Mouse (Mus musculus) R1 (cell line): ENCODE measurements around the gene Leng1.
"Not testable (repeated sequence)": the region's sequence is repeated elsewhere in the genome, so short reads cannot be mapped to it uniquely, and the experiment has no call there.

Experiments used
- DNase-seq: peaks from one replicate; pipeline ENCODE4 v3.0.0-alpha.2; 2018; ENCODE audit warnings: low read depth, low spot score

Leng1 gene

GRCm38 (mm10) chr7:3665215-3666114 is at the start of gene Leng1:
Leng1 (minus strand) TSS chr7:3665840.
- peak; percentile 99 for DNase-seq

GRCm38 (mm10) chr7:3715249-3715648 is 49.6 kb upstream of the Leng1 start:
- DNase-seq: no peak

- DNase-seq: no peak
Observed at GRCm38 (mm10) chr7:3712264-3712942, 46.8 kb upstream of the Leng1 start.

- DNase-seq: peak; percentile 68
Observed at GRCm38 (mm10) chr7:3709000-3709399, 43.4 kb upstream of the Leng1 start.

GRCm38 (mm10) chr7:3708447-3708980 is 42.9 kb upstream of the Leng1 start:
- peak; percentile 57 for DNase-seq

- peak; percentile 73 for DNase-seq
Observed at GRCm38 (mm10) chr7:3707568-3708413, 42.2 kb upstream of the Leng1 start.

GRCm38 (mm10) chr7:3707027-3707426 is 41.4 kb upstream of the Leng1 start:
- DNase-seq: peak; percentile 50

GRCm38 (mm10) chr7:3706343-3706934 is 40.8 kb upstream of the Leng1 start:
- peak; percentile 41 for DNase-seq

GRCm38 (mm10) chr7:3705911-3706310 is 40.3 kb upstream of the Leng1 start:
- no peak for DNase-seq

- DNase-seq: not testable (repeated sequence)
Observed at GRCm38 (mm10) chr7:3705461-3705860, 39.8 kb upstream of the Leng1 start.

GRCm38 (mm10) chr7:3704475-3704874 is 38.8 kb upstream of the Leng1 start:
- DNase-seq: peak; percentile 56

GRCm38 (mm10) chr7:3703879-3704441 is 38.3 kb upstream of the Leng1 start, which contains the start of gene Rps9:
Rps9 (plus strand) TSS chr7:3703993.
- peak; percentile 97 for DNase-seq

GRCm38 (mm10) chr7:3703148-3703878 is 37.7 kb upstream of the Leng1 start:
- DNase-seq: no peak

- no peak for DNase-seq
Observed at GRCm38 (mm10) chr7:3698471-3698870, 32.8 kb upstream of the Leng1 start.

GRCm38 (mm10) chr7:3694949-3695305 is 29.3 kb upstream of the Leng1 start:
- not testable (repeated sequence) for DNase-seq

- peak; percentile 98 for DNase-seq
Observed at GRCm38 (mm10) chr7:3694076-3694948, 28.7 kb upstream of the Leng1 start.

- no peak for DNase-seq
Observed at GRCm38 (mm10) chr7:3693809-3694075, 28.1 kb upstream of the Leng1 start.

- peak; percentile 98 for DNase-seq
Observed at GRCm38 (mm10) chr7:3692987-3693808, 27.6 kb upstream of the Leng1 start, which contains the start of gene Mboat7. Mboat7 (minus strand) TSS chr7:3693523.
